Mouse (Mus musculus): ENCODE data around the gene Atp4b. TPM values are rescaled to one million over a fixed set of nuclear protein-coding genes. Genes with fewer than 3 reads are reported as not detected.

Gene Atp4b
- polyA plus RNA-seq (2012; fragmentation: generic; extraction: Trizol), result not detected

GRCm38 (mm10) chr8:13396725-13397124 is at the start of gene Atp4b:
TSS of gene Atp4b (minus strand) at chr8:13396825.

GRCm38 (mm10) chr8:13434889-13435288 is 38.3 kb upstream of the Atp4b start, which contains the start of gene Tmem255b:
TSS of gene Tmem255b (plus strand) at chr8:13435189.

GRCm38 (mm10) chr8:13404666-13405131 is 8.1 kb upstream of the Atp4b start, which contains the start of gene Grk1:
TSS of gene Grk1 (plus strand) at chr8:13405081.

GRCm38 (mm10) chr8:13338255-13338860 is 58.3 kb downstream of the Atp4b start, which contains the start of gene Tfdp1:
TSS of gene Tfdp1 (plus strand) at chr8:13338751.

Other genes with a start within 250 kb of the Atp4b start
- gene Lamp1, start 237.7 kb downstream of the Atp4b start, polyA plus RNA-seq (2012; fragmentation: generic; extraction: Trizol), result 100 to 1,000 TPM; 110 to 360 TPM
- gene Grtp1, start 196.2 kb downstream of the Atp4b start, polyA plus RNA-seq (2012; fragmentation: generic; extraction: Trizol), result 1 to 10 TPM in 1 of 2 experiments, under 1 TPM in 1; 0.89 to 1.3 TPM
- not detected for gene Adprhl1, start 142.7 kb downstream of the Atp4b start, polyA plus RNA-seq (2012; fragmentation: generic; extraction: Trizol)
- gene Dcun1d2, start 108.7 kb downstream of the Atp4b start, polyA plus RNA-seq (2012; fragmentation: generic; extraction: Trizol), result 1 to 10 TPM; 1.2 to 9.1 TPM
- 10 to 100 TPM in 1 of 2 experiments, 1 to 10 TPM in 1; 3.9 to 25.0 TPM for gene Tmco3, start 108.6 kb downstream of the Atp4b start, polyA plus RNA-seq (2012; fragmentation: generic; extraction: Trizol)
- gene Tfdp1, start 58.1 kb downstream of the Atp4b start, polyA plus RNA-seq (2012; fragmentation: generic; extraction: Trizol), result 10 to 100 TPM; 11.5 to 33.5 TPM
- under 1 TPM in 1 of 2 experiments, not detected in 1; under 0.01 TPM for gene Grk1, start 8.3 kb upstream of the Atp4b start, polyA plus RNA-seq (2012; fragmentation: generic; extraction: Trizol)
- not detected for gene Tmem255b, start 38.4 kb upstream of the Atp4b start, polyA plus RNA-seq (2012; fragmentation: generic; extraction: Trizol)
- 1 to 10 TPM in 1 of 2 experiments, under 1 TPM in 1; 0.07 to 1.8 TPM for gene Gas6, start 97.7 kb upstream of the Atp4b start, polyA plus RNA-seq (2012; fragmentation: generic; extraction: Trizol)
- gene 1700029H14Rik, start 165.6 kb upstream of the Atp4b start, polyA plus RNA-seq (2012; fragmentation: generic; extraction: Trizol), result not detected